Mouse (Mus musculus): ENCODE results near the gene Mbtd1.
"Not testable (repeated sequence)": the region's sequence is repeated elsewhere in the genome, so short reads cannot be mapped to it uniquely, and the experiment has no call there.

Gene Mbtd1

GRCm38 (mm10) chr11:93885572-93886410 is at the start of gene Mbtd1, which contains the start of gene Utp18:
Gene Mbtd1, plus strand, starts transcription at chr11:93885852.
Gene Utp18, minus strand, starts transcription at chr11:93885766.
- DNase-seq (ENCODE audit: inconsistent age in 2 of 2, low spot score in 1 of 2): peak; percentile 99

GRCm38 (mm10) chr11:93847342-93847741 is 38.3 kb upstream of the Mbtd1 start:
- DNase-seq (ENCODE audit: inconsistent age in 2 of 2, low spot score in 1 of 2): no peak

GRCm38 (mm10) chr11:93852546-93852945 is 33.1 kb upstream of the Mbtd1 start:
- no peak for DNase-seq (ENCODE audit: inconsistent age in 2 of 2, low spot score in 1 of 2)

GRCm38 (mm10) chr11:93856284-93856955 is 29.2 kb upstream of the Mbtd1 start:
- peak; percentile 54 to 87 for DNase-seq (ENCODE audit: inconsistent age in 2 of 2, low spot score in 1 of 2)

DNA sequence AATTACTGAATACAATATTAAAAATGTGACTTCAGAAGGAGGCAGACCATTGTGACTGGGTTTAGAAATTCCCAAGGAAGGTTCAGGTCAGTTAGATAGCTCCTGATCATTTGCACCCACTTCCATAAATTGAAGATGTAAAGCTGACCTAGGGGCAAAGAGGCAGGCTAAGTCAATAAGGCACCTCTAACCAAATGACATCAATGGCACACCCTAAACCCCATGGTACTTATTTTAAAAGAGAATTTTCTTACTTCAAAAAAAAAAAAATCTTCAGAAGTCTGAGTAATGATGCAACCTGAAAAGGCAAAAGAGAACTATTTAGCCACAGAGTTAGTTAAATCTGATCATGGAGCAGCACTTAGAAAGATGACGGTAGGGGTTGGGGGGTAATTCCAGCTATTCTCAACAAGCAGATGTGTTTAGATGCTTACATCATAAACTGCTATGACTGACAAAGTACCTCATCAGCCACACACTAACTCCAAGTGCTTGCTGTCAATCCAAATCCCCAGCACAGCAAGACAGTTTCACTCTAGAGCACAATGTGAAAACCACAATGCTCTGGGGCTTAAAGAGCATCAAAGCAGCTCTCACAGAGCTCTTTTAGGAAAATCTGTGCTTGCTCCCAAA is 25.0 kb upstream of the Mbtd1 start:
- DNase-seq (ENCODE audit: inconsistent age in 2 of 2, low spot score in 1 of 2): no peak

DNA sequence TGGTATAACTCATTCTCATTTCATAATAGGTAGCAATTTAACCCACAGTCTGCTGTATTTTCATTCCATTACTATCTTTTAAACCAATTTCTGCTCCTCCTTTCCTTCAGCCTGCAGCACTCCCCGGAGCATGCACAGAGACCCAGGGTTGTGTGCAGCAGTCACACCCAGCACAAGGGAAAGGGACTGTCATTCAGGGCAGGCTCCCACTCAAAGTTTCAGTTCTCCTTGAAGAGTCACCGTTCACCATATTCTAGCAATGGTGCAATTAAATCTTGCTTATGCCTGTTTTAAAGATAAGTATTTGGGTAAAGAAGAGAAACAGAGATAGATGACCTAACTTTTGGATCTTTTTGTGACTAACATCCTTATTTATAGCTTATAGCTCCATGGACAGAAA is 24.5 kb upstream of the Mbtd1 start:
- no peak for DNase-seq (ENCODE audit: inconsistent age in 2 of 2, low spot score in 1 of 2)

- no peak for DNase-seq (ENCODE audit: inconsistent age in 2 of 2, low spot score in 1 of 2)
Measured at GRCm38 (mm10) chr11:93862045-93862623, 23.5 kb upstream of the Mbtd1 start.

- no peak for DNase-seq (ENCODE audit: inconsistent age in 2 of 2, low spot score in 1 of 2)
Measured at GRCm38 (mm10) chr11:93862638-93863037, 23.0 kb upstream of the Mbtd1 start.

GRCm38 (mm10) chr11:93884068-93884467 is 1.6 kb upstream of the Mbtd1 start:
- no peak for DNase-seq (ENCODE audit: inconsistent age in 2 of 2, low spot score in 1 of 2)

- peak; percentile 80 to 88 for DNase-seq (ENCODE audit: inconsistent age in 2 of 2, low spot score in 1 of 2)
Measured at GRCm38 (mm10) chr11:93884901-93885571, 616 bp upstream of the Mbtd1 start.

- peak; percentile 38 to 70 for DNase-seq (ENCODE audit: inconsistent age in 2 of 2, low spot score in 1 of 2)
Measured at GRCm38 (mm10) chr11:93886411-93887079, 893 bp downstream of the Mbtd1 start.

- DNase-seq (ENCODE audit: inconsistent age in 2 of 2, low spot score in 1 of 2): peak; percentile 7 to 45
Measured at GRCm38 (mm10) chr11:93887080-93887447, 1.4 kb downstream of the Mbtd1 start.

- no peak for DNase-seq (ENCODE audit: inconsistent age in 2 of 2, low spot score in 1 of 2)
Measured at GRCm38 (mm10) chr11:93897732-93898131, 12.1 kb downstream of the Mbtd1 start.

DNA sequence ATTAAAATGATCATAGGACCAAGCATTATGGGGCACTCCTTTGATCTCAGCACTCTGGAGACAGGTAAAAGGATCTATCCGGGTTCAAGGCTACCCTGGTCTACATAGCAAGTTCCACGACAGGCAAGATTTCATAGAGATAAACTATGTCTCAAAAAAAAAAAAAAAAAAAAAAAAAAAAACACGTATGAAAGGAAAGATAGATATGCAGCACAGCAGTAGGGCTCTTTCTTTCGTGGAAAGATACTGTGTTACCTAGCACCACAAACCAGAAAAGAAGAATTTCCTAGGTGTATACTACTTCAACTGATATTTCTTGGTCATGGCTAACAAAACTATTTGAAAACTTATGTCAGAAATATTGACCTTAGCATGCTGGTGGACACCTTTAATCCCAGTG is 21.2 kb downstream of the Mbtd1 start:
- DNase-seq (ENCODE audit: inconsistent age in 2 of 2, low spot score in 1 of 2): no peak

DNA sequence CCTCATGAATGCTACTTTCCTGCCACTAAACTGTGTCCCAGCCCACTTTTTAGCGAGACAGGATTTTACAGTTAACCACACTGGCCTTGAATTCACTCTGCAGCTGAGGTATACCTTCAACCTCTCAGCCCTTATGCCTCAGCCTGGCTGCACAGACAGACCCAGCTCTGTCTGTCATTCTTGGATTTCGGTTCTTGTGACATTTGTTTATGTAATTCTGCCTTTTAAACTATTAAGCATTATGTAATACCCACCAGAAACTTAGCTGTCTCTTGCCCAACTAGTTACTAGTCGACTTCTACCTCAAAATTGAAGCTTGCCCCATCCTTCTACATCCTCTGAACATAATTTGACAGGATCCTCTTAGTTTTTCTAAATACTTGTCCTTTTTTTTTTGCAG is 22.2 kb downstream of the Mbtd1 start:
- no peak for DNase-seq (ENCODE audit: inconsistent age in 2 of 2, low spot score in 1 of 2)

GRCm38 (mm10) chr11:93908829-93909228 is 23.2 kb downstream of the Mbtd1 start:
- no peak for DNase-seq (ENCODE audit: inconsistent age in 2 of 2, low spot score in 1 of 2)

- no peak for DNase-seq (ENCODE audit: inconsistent age in 2 of 2, low spot score in 1 of 2)
Measured at GRCm38 (mm10) chr11:93911603-93912002, 26.0 kb downstream of the Mbtd1 start.

DNA sequence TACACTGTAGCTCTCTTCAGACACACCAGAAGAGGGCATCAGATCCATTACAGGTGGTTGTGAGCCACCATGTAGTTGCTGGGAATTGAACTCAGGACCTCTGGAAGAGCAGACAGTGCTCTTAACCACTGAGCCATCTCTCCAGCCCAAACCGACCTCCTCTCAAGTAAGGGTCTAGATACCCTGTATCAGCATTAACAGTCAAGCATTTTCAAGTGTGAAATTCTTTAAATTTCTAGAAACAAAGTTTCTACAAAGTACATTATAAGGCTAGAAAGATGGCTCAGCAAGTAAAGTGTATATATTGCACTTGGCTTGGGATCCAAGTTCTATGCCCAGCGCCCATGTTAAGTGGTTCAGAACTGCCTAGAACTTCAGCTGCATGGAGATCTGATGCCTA is 29.4 kb downstream of the Mbtd1 start:
- DNase-seq (ENCODE audit: inconsistent age in 2 of 2, low spot score in 1 of 2): not testable (repeated sequence)

GRCm38 (mm10) chr11:93929106-93929505 is 43.5 kb downstream of the Mbtd1 start:
- no peak for DNase-seq (ENCODE audit: inconsistent age in 2 of 2, low spot score in 1 of 2)

GRCm38 (mm10) chr11:93940906-93941305 is 55.3 kb downstream of the Mbtd1 start:
- DNase-seq (ENCODE audit: inconsistent age in 2 of 2, low spot score in 1 of 2): no peak

Measured in adrenal gland, adult (tissue).